Mouse (Mus musculus) kidney, postnatal 0 days (tissue): Measurements from ENCODE around the gene Igf2bp3. TPM values are rescaled to one million over a fixed set of nuclear protein-coding genes. Genes with fewer than 3 reads are reported as not detected.
A peak's percentile ranks its signal among the peaks of the same experiment; 100 is the strongest.
"Not testable (repeated sequence)": the region's sequence is repeated elsewhere in the genome, so short reads cannot be mapped to it uniquely, and the experiment has no call there.

Experiments
- ATAC-seq: fragments of 200-750 bp; cut with Nextera tagmentation; replicated peaks from 2 replicates; pipeline ENCODE4 v1.8.0; 2017; ENCODE audit warnings: low read depth, moderate number of reproducible peaks, moderate TSS enrichment, moderate library complexity; ENCODE audit not compliant: low FRiP score
- DNase-seq: peaks from one replicate; pipeline ENCODE4 v3.0.0-alpha.2; 2016; ENCODE audit warnings: low spot score
- H3K27ac ChIP-seq: fragments of 300-500 bp; sonication (generic); 2 replicates; pipeline ENCODE4 v1.5.1; 2014; ENCODE audit warnings: mild to moderate bottlenecking
- H3K27me3 ChIP-seq: fragments of 300-500 bp; sonication (generic); 2 replicates; pipeline ENCODE4 v1.6.1; 2014; ENCODE audit warnings: low read length, mixed read lengths; ENCODE audit not compliant: insufficient read depth
- H3K36me3 ChIP-seq: fragments of 300-500 bp; sonication (generic); 2 replicates; pipeline ENCODE4 v1.6.1; 2014; ENCODE audit warnings: low read length, mixed read lengths; ENCODE audit not compliant: insufficient read depth
- H3K4me1 ChIP-seq: fragments of 300-500 bp; sonication (generic); replicated peaks from 2 replicates; pipeline ENCODE4 v1.6.1; 2014; ENCODE audit warnings: antibody characterized with exemption, low read length, mixed read lengths; ENCODE audit not compliant: insufficient read depth
- H3K4me2 ChIP-seq: fragments of 300-500 bp; sonication (generic); 2 replicates; pipeline ENCODE4 v1.6.1; 2014; ENCODE audit warnings: mild to moderate bottlenecking, low read length, moderate library complexity, mixed read lengths
- H3K4me3 ChIP-seq: fragments of 300-500 bp; sonication (generic); replicated peaks from 2 replicates; pipeline ENCODE4 v1.5.1; 2014; ENCODE audit warnings: low read depth, low read length
- H3K9ac ChIP-seq: fragments of 300-500 bp; sonication (generic); 2 replicates; pipeline ENCODE4 v1.6.1; 2014; ENCODE audit warnings: low read depth, low read length
- H3K9me3 ChIP-seq: fragments of 300-500 bp; sonication (generic); replicated peaks from 2 replicates; pipeline ENCODE4 v1.6.1; 2016; ENCODE audit warnings: low read length, inconsistent platforms, mixed read lengths
- CTCF ChIP-seq: IDR thresholded peaks from 2 replicates; pipeline ENCODE4 v1.5.1; 2016; ENCODE audit warnings: antibody characterized with exemption, low read depth, mild to moderate bottlenecking, moderate library complexity
- WGBS: fragments of 180-500 bp; shearing (Covaris S2); extraction: QIAGEN DNeasy Blood & Tissue Kit; methylation state at CpG from one replicate; pipeline ENCODE4 v1.1.7; 2014; 5-methylcytosine and 5-hydroxymethylcytosine counted together
- polyA plus RNA-seq: library from polyadenylated mRNA; unstranded; fragments of >200 nt; fragmentation: Nextera tagmentation; extraction: Ambion mirVana; gene quantifications from 2 replicates; pipeline ENCODE4 v1.2.1, GENCODE M21; 2015

Gene Igf2bp3
- 20.5 and 20.6 TPM in 2 replicates for polyA plus RNA-seq

DNA sequence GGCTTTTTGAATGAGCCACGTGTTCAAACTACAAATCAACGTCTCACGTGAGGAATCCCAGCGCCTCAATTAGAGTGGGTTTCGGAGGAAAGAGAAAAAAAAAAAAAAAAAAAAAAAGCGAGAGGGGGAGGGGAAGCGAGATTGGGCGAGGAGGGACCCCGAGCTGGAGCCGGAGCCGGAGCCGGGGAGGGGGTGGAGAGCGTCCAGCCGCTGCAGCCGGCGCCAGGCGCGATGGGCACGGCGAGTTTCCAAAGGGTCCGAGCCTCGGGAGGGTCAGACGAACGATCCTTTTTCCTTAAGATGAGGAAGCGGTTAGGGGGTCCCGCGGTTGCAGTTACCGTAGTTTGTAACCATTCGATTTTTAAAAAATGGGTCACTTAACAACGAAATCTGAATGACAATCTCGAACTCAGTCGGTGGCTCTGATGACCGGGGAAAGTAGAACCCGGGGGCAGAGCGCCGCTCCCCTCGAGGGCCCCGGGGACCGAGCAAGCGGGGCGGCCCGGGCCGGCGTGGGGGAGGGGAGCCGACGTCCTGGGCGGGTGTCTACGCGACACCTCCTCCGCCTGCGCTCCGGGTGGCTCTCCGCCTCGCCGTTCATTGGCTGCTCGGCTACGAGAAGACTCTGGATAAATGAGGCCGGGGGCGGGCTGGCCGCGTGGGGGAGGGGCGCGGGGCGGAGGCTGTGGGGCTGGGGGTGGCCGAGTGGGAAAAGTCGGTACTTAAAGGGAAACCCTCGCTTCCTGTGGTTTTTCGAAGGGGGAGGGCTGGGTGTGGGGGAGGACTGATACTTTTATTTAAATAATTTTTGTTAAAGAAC lies at the start of gene Igf2bp3:
Igf2bp3 (minus strand) TSS at position 30 of the 820 bp plus-strand sequence.
- H3K4me2 ChIP-seq, result peak within 1 kb of the TSS; percentile 96
- peak; percentile 84 for DNase-seq
- peak within 1 kb of the TSS; percentile 87 for H3K27ac ChIP-seq
- peaks cover 5% of the 10 kb centered on the region for H3K27me3 ChIP-seq
- peak within 1 kb of the TSS; percentile 74 for H3K4me3 ChIP-seq
- peak within 1 kb of the TSS; percentile 81 for H3K9ac ChIP-seq
- H3K4me1 ChIP-seq, result peaks cover 18% of the 10 kb centered on the region
- TF ChIP-seq CTCF, result no peak
- H3K36me3 ChIP-seq, result no peaks in the 10 kb centered on the region
- WGBS, result under 1% methylated on average over 58 of the region's 68 CpGs
- no peaks in the 10 kb centered on the region for H3K9me3 ChIP-seq
- ATAC-seq, result peak; percentile 66

DNA sequence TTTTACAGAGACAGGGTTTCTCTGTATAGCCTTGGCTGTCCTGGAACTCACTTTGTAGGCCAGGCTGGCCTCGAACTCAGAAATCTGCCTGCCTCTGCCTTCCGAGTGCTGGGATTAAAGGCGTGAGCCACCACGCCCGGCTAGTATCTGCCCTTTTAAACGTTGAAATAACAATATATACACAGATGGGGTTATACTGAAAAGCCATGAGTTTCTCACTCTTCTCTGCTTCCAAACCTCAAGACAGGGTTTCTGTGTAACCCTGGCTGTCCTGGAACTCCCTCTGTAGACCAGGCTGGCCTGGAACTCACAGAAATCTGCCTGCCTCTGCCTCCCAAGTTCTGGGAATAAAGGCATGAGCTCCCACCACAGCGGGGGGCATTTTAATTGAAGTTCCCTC lies 49.7 kb upstream of the Igf2bp3 start:
- ATAC-seq, H3K4me3 ChIP-seq, DNase-seq, H3K36me3 ChIP-seq, H3K9ac ChIP-seq, H3K9me3 ChIP-seq, H3K4me2 ChIP-seq, H3K27ac ChIP-seq, H3K27me3 ChIP-seq: not testable (repeated sequence)
- 88% methylated on average over 7 of the region's 7 CpGs for WGBS
- peaks cover 11% of the 10 kb centered on the region for H3K4me1 ChIP-seq

DNA sequence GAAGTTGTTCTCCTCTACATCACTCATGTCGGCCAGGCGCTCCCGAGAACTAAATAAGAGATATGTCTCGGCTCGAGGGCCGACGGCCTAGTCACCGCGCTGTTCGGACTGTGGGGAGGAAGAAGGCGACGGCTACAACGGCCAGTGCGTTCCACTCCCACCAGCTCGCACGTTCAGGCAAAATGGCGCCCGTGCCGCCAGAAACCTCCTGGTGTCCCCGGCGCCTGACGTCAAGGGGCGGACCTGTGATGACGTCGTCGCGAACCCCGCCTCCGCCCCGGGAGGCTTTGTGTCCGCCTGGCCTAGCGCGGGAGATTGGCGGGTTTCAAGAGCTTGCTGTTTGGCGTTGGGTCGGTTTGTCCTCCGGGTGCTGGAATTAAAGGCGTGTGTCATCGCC lies 49.1 kb upstream of the Igf2bp3 start, which contains the start of gene Tra2a:
Tra2a (minus strand) TSS at position 187 of the 397 bp plus-strand sequence.
- H3K4me3 ChIP-seq, result peak within 1 kb of the TSS; percentile 82
- peak; percentile 97 for DNase-seq
- under 1% methylated on average over 39 of the region's 39 CpGs for WGBS
- no peak for TF ChIP-seq CTCF
- H3K9ac ChIP-seq, result peak within 1 kb of the TSS; percentile 90
- no peaks in the 10 kb centered on the region for H3K9me3 ChIP-seq
- H3K27ac ChIP-seq, result peak within 1 kb of the TSS; percentile 97
- peaks cover 11% of the 10 kb centered on the region for H3K4me1 ChIP-seq
- H3K4me2 ChIP-seq, result peak within 1 kb of the TSS; percentile 69
- H3K36me3 ChIP-seq, result no peaks in the 10 kb centered on the region
- ATAC-seq, result peak; percentile 95
- no peaks in the 10 kb centered on the region for H3K27me3 ChIP-seq

DNA sequence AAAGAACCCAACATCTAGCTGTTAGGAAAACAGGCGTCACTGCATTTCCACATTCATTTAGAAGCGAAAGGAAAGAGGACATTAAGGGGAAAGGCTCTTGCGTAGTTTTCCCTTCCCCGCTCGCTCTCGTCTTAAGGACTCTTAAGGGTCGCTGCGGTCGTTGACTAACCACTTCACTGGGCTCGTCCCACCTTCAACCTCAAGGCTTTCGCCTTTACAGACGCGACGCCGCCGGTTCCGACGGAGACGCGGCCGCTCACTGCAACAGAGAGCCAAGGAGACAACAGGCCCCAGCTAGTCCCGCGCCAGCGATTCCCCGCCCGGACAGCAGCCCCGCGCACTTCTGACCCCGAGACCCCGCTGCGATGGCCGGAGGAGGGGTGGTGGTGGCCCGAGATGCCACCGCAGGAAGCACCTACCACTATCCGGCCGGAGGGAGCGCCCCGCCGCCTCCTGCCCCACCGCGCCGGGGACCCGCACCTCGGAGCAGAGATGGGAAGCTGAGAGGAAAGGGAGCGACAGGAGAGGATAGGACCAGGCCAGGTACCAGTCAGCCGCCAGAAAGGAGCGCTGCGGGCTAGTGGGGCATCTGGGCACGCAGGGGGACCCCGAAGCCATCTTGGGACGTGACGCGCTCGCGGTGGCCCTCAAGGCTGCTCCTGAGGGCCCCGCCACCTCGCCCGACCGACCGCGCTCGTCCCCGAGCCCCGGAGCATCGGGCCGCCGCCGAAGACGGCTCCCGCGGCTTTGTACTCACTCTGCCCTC lies 48.5 kb upstream of the Igf2bp3 start:
- peak overlapping the region; percentile 82 for H3K4me3 ChIP-seq
- no peak for TF ChIP-seq CTCF
- peak overlapping the region; percentile 97 for H3K27ac ChIP-seq
- no peaks in the 10 kb centered on the region for H3K9me3 ChIP-seq
- ATAC-seq (peak; percentile 69), DNase-seq (peak; percentile 72)
- H3K27me3 ChIP-seq, result no peaks in the 10 kb centered on the region
- peaks cover 11% of the 10 kb centered on the region for H3K4me1 ChIP-seq
- peak overlapping the region; percentile 69 for H3K4me2 ChIP-seq
- peak overlapping the region; percentile 90 for H3K9ac ChIP-seq
- H3K36me3 ChIP-seq, result no peaks in the 10 kb centered on the region
- under 1% methylated on average over 65 of the region's 71 CpGs for WGBS

DNA sequence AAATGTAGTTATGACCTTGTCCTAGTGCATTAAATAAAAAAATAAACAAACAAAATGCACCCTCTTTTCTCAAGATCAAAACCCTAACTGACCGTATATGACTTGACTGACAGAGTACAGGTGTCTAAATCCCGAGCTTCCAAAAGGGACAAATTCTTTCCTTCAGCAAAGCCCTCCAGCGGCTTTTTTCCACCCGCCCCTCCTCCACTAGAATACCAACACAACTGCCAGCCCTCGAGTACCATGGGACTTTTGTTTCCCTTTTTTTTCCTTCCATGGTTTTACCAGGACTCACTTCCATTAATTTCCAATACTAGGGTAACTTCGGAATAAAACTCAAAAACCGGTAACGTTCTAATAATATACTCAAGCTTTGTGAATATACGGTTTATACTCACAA lies 47.7 kb upstream of the Igf2bp3 start:
- ATAC-seq (no peak), DNase-seq (peak; percentile 45)
- H3K9ac ChIP-seq, result peak overlapping the region; percentile 90; the same call in 1 of the 2 replicates
- H3K4me1 ChIP-seq, result peaks cover 11% of the 10 kb centered on the region
- TF ChIP-seq CTCF, result no peak
- H3K27ac ChIP-seq, result no peak overlapping the region
- no peaks in the 10 kb centered on the region for H3K9me3 ChIP-seq
- no peaks in the 10 kb centered on the region for H3K36me3 ChIP-seq
- H3K4me3 ChIP-seq, result peak overlapping the region; percentile 82
- H3K27me3 ChIP-seq, result no peaks in the 10 kb centered on the region
- H3K4me2 ChIP-seq, result peak overlapping the region; percentile 69
- WGBS, result under 1% methylated on average over 9 of the region's 9 CpGs

DNA sequence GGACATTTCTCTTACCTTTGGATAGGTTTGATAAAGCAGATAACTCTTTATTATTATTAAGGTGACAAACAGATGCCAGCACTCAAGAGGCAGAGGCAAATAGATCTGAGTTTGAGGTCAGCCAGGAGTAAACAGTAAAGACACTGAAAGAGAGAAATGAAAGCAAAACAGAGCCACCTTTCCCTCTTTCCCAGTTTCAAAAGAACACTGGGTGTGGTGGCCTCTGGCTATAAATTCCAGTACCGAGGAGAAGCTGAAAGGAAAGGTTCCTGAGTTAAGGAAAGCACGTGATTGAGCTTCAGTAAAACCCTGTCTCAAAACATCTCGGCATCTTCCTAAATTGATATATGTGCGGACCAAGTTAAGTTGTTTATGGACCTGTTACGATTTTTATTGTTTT lies 45.0 kb upstream of the Igf2bp3 start:
- ATAC-seq (no peak), DNase-seq (no peak)
- Histone ChIP-seq H3K4me1 (peaks cover 11% of the 10 kb centered on the region), H3K9ac (no peak overlapping the region), H3K4me3 (no peak overlapping the region), H3K4me2 (no peak overlapping the region), H3K9me3 (no peaks in the 10 kb centered on the region), H3K36me3 (no peaks in the 10 kb centered on the region), H3K27ac (no peak overlapping the region), H3K27me3 (no peaks in the 10 kb centered on the region)
- no peak for TF ChIP-seq CTCF
- 18% methylated on average over 5 of the region's 5 CpGs for WGBS
